Mouse (Mus musculus): ENCODE measurements around the gene Gm37240.
A peak's percentile ranks its signal among the peaks of the same experiment; 100 is the strongest.

Gene Gm37240

DNA sequence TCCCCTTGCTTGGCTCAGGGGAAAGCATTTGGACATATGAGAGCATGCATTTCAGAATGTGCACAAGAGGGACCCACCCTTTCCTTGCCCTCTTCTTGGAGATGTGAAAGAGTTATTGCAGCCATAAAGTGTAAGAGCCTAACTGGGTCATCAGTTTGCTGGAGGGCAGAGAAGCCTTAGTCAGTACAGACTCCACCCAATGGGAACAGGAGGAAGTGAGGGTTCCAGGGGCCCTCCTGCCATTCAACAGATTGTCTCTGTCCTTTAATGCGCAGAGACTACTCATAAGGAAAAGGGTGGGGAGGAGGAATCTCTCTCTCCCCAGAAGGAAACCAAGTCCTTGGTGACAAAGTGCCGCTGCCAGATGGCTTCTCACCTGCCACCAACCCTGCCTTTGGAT is 882.1 kb downstream of the Gm37240 start:
- no peak for DNase-seq (ENCODE audit: inconsistent age in 2 of 2, low spot score in 1 of 2)

DNA sequence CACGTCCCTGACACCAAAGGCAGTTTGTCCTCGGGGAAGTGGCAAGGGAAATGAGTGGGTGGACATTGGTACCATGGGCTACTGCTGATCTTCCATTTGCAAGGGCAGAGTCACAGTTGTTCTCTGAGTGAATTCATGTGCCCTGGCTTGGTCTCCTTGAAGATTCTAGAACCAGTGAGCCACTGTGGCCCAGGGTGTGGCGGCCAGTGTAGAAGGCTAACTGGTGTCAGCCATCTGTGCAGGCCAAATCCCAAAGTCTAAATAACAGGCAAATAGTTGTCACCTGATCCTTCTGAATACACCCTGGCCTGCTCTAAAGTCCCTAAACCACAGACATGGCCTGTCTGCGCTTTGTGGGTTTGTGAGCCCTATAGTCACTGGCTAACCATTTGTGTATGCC is 898.4 kb downstream of the Gm37240 start:
- no peak for DNase-seq (ENCODE audit: inconsistent age in 2 of 2, low spot score in 1 of 2)

GRCm38 (mm10) chr3:84985121-84985625 is 902.1 kb downstream of the Gm37240 start:
- no peak for DNase-seq (ENCODE audit: inconsistent age in 2 of 2, low spot score in 1 of 2)

- no peak for DNase-seq (ENCODE audit: inconsistent age in 2 of 2, low spot score in 1 of 2)
Measured at GRCm38 (mm10) chr3:84982688-84983087, 904.6 kb downstream of the Gm37240 start.

DNA sequence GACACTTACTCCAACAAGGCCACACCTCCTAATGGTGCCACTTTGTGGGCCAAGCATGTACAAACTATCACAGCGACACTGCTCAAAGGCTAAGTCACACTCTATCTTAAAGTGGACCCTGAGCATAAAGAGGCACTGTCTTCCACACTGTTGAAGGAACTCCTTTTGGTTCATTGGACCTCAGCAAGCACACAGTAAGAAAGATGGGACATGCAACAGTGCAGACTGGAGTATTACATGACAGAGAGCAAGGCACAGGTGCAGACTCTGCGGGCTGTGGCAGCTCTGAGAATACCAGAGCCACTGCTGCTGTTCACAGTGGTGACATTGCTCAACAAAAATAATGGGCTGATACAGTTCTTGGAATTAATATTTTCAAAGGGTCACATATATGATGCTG is 907.2 kb downstream of the Gm37240 start:
- DNase-seq (ENCODE audit: inconsistent age in 2 of 2, low spot score in 1 of 2), result no peak

DNA sequence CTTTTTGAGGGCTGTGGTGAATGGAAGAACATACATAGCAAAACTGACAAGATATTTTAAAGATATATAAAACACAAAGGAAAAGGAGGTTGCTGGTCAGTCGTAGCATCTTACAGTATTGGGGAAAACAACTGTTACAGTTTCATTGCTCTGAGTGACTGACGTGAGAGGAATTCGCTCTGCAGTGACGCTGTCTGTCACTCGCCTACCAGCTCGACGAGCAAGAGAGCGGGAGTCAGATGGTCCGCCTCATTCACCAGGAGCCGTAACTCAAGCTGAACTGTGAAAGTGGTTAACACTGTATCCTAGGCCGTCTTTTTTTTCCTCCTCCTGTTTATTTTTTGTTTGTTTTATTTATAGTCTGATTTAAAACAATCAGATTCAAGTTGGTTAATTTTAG is 908.6 kb downstream of the Gm37240 start:
- no peak for DNase-seq (ENCODE audit: inconsistent age in 2 of 2, low spot score in 1 of 2)

- no peak for DNase-seq (ENCODE audit: inconsistent age in 2 of 2, low spot score in 1 of 2)
Measured at GRCm38 (mm10) chr3:84974193-84974592, 913.1 kb downstream of the Gm37240 start.

GRCm38 (mm10) chr3:84972881-84973280 is 914.4 kb downstream of the Gm37240 start:
- DNase-seq (ENCODE audit: inconsistent age in 2 of 2, low spot score in 1 of 2), result no peak

GRCm38 (mm10) chr3:84971561-84971960 is 915.8 kb downstream of the Gm37240 start:
- no peak for DNase-seq (ENCODE audit: inconsistent age in 2 of 2, low spot score in 1 of 2)

GRCm38 (mm10) chr3:84967364-84967763 is 920.0 kb downstream of the Gm37240 start:
- no peak for DNase-seq (ENCODE audit: inconsistent age in 2 of 2, low spot score in 1 of 2)

DNA sequence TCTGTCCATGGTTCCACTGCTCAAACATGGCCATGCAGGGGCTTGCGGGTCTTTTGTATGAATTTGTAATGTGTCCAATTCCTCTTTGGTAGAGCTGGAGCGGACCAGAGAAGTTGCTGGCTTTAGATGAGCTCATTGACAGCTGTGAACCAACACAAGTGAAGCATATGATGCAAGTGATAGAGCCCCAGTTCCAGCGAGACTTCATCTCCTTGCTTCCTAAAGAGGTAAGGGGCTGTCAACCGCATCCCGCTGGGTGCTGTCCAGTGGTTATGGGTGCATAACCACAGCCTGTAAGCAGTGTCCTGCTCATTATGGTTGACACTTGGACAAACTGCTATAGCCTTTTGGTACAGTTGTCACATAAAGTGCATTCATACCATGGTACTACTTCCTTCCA is 922.2 kb downstream of the Gm37240 start:
- no peak for DNase-seq (ENCODE audit: inconsistent age in 2 of 2, low spot score in 1 of 2)

- DNase-seq (ENCODE audit: inconsistent age in 2 of 2, low spot score in 1 of 2), result no peak
Measured at GRCm38 (mm10) chr3:84955857-84956256, 931.5 kb downstream of the Gm37240 start.

DNA sequence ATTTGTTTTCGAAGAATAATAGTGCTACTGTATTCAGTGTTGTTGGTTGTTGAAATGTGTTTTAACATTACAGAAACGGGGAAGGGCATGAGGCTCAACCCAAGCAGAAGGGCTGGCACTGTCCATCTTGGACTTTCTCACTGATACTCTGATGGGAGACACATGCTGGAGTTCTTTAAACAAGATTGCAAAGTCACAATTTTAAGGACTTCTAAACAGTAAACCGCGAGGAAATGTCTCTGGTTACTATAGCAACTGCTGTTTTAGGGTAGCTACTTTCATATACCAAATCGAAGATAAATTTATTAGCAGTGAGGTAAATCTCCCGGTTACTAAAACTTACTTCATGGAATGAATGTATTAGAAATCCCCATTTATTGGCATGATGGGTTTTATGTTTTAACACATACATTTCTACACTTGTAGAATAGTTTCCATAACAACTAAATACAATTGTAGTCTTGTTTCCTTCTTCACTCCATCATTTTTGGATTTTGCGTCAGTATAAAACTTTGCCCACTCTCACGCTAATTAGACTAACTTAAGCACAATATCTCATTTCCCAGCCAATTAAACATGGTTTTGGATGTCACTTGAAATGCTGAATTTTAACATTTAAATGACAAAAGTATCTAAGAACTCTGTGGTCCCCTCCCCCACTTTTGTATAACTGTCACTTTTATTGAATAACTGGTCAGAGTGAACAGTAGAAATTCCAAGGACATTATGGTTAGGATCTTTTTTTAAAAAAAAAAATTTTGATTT is 932.1 kb downstream of the Gm37240 start:
- no peak for DNase-seq (ENCODE audit: inconsistent age in 2 of 2, low spot score in 1 of 2)

DNA sequence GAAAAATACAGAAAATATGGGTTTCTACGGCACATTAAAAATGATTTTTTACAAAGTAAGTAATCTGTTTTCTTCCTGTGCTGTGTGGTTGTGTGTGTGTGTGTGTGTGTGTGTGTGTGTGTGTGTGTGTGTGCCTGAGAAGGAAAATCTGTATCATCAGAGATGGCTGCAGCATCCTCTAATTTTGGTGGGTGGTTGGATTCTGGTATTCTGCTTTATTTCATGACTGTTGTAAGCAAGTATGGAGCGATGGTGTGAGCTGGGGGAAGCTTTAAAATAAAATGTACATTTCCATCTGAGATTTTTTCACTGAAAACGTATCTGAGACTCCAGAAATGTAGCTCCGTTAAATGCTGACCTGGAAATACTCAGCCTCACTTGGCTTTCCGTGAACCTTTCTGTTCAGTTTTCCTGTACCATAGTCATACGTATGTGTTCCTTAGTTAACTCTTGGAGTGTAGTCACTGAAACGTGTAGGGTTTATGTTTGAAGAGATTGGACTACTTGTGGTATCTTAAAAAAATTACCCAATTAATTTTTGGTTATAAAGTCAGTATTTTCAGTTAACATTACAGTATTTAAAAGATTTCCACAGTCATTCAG is 934.6 kb downstream of the Gm37240 start:
- peak in 1 of 2 experiments; percentile 42 for DNase-seq (ENCODE audit: inconsistent age in 2 of 2, low spot score in 1 of 2)

GRCm38 (mm10) chr3:84952135-84952534 is 935.2 kb downstream of the Gm37240 start:
- DNase-seq (ENCODE audit: inconsistent age in 2 of 2, low spot score in 1 of 2), result peak; percentile 79 to 92

DNA sequence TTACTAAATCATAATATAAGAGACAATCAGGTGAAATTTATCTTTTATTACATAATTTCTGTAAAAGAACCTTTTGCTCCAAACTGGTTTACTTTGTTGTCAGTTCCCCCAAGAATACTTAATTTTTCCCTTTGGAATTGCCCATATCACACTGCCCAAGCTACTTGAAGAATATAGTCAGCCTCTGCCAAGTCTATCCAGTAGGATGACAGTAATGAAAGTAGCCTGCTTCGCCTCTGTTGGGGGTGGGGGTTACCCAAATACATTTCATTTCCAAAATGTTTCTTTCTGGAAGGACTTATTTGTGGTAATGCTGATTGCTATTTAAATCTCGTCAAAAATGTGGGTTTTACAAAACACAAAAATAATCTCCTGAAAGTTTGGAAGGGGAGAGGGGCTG is 935.6 kb downstream of the Gm37240 start:
- DNase-seq (ENCODE audit: inconsistent age in 2 of 2, low spot score in 1 of 2), result no peak

DNA sequence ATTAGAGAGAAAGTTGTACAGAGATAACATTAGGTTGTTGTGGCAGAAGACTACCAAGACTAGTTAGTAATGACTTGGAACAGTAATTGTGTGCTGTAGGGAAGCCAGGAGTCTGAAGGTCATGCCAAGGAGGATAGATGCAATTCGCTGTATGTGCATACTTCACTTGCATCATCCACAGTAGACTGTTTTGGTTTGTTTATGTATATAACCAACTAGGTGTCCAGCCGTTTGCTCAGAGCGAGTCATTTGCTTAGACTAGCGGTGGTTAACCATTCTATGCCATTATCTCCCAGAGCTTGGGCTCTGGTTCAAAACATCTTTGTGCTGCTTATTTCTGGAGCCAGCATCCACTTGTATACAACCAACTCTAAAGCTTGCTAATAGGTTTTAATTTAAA is 937.9 kb downstream of the Gm37240 start:
- DNase-seq (ENCODE audit: inconsistent age in 2 of 2, low spot score in 1 of 2), result no peak

DNA sequence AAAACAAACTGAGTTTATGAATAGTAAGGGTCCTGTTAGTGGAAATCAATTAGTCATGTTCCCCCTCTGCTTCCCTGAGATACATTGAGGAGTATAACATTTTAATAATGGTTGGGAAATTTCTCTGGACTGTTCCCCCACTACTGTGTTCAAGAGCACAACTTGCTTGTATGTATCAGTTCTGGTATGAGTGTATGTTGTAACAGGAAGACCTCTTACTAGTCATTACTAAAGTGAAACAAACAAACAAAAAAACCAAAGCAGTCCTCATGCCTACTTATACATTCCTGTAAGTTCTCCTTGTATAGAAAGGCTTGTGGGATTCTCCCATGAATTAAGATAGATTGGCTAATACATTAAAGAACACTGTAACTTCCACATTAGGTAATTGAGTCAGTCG is 940.9 kb downstream of the Gm37240 start:
- no peak for DNase-seq (ENCODE audit: inconsistent age in 2 of 2, low spot score in 1 of 2)

DNA sequence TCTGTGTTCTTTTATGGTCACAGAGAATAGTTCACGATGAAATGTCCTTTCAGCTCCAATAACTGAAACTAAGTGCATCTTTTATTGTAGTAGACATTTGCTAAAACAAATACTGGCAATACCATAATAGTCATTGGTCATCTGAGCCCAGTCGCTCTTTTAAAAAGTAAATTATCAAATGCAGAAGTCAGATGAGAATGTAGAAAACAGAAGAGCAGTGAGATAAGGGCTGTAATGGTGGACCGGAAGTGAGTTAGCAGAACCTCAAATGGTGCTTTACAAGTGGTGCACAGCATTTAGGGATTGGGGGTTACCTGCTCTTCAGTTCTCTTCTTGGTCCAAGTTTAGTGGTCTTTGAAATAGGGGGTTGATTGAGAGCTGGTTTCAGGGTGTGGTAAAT is 942.4 kb downstream of the Gm37240 start:
- DNase-seq (ENCODE audit: inconsistent age in 2 of 2, low spot score in 1 of 2), result no peak

GRCm38 (mm10) chr3:84937360-84938355 is 949.7 kb downstream of the Gm37240 start:
- peak; percentile 25 to 72 for DNase-seq (ENCODE audit: inconsistent age in 2 of 2, low spot score in 1 of 2)

DNA sequence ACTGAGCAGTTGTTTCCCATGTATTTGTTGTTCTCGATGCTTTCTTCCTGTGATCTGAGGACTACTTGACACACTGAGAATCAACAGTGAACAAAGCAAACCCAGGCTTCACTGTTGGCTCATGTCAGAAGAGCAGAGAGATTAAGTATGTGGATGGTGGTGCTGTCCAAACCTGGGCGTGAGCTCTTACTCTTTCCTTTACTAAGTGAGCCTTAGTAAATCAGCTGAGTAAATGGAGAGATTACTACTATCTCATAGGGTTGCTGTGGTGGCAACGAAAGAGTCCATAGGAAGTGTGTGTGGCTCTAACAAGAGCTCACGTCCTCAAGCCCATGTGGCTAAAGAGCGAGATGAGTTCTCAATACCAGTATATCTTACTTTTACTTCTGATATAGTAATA is 950.4 kb downstream of the Gm37240 start:
- DNase-seq (ENCODE audit: inconsistent age in 2 of 2, low spot score in 1 of 2), result no peak

Measured in adrenal gland, adult (tissue).